Mouse (Mus musculus) liver (tissue): ENCODE data around the gene Nav2.

Experiments used
- DNase-seq: peaks from one replicate; pipeline ENCODE4 v3.0.0-alpha.2; 2020; ENCODE audit warnings: mixed read lengths

The Nav2 gene

GRCm38 (mm10) chr7:49339953-49340352, 431.4 kb downstream of the Nav2 start:
- DNase-seq, result no peak

- DNase-seq, result no peak
Measured at GRCm38 (mm10) chr7:49341151-49341918, 432.8 kb downstream of the Nav2 start.

GRCm38 (mm10) chr7:49341919-49342529, 433.5 kb downstream of the Nav2 start:
- DNase-seq, result no peak

- DNase-seq, result no peak
Measured at GRCm38 (mm10) chr7:49342556-49343080, 434.1 kb downstream of the Nav2 start.

DNA sequence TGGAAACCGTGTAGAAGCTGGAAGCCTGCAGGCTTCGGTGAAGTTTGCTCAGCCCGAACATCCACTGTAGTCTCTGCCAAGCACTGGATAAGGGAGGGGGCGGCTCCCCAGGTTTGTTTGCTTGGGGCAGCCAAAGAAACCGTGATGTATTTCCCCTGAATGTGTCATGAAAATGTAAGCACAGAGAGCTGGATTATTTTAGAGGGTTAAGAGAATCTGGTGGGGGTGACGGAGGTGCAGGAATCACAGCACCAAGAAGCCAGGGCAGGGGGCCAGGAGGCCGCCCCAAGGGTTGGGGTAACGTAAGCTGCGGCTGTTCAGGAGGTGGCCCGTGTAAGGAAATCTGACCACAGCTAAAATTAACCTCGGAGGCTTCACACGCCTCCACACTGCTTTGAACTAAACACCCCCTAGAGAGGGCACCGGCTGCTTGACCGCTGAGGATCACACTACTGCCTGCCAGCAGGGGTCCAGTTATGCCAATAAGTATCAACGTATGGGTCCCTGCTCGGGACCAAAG, 434.6 kb downstream of the Nav2 start:
- DNase-seq, result no peak

GRCm38 (mm10) chr7:49343752-49344484, 435.4 kb downstream of the Nav2 start:
- no peak for DNase-seq

GRCm38 (mm10) chr7:49347338-49348272, 439.1 kb downstream of the Nav2 start:
- DNase-seq, result no peak

- DNase-seq, result no peak
Measured at GRCm38 (mm10) chr7:49348636-49349035, 440.1 kb downstream of the Nav2 start.

GRCm38 (mm10) chr7:49350321-49351007, 441.9 kb downstream of the Nav2 start:
- DNase-seq, result peak; percentile 32

- DNase-seq, result no peak
Measured at GRCm38 (mm10) chr7:49351596-49352258, 443.2 kb downstream of the Nav2 start.

- no peak for DNase-seq
Measured at GRCm38 (mm10) chr7:49357441-49358165, 449.1 kb downstream of the Nav2 start.

DNA sequence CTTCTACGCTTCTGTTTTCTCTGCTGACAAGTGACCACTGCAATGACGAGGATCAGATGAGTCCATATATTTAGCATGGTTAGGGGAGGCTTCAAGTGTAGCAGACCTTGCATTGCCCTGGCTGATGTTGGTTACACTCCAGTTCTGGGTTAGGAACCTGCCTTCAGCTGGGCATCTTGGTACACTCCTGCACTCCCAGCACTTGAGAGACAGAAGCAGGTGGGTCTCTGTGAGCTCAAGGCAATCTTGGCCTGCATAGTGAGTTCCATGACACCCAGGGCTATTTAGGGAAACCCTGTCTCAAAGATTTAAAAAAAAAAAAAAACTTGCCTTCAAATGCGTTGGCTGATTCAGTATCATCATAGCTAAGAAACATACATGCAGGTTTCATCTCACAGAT, 450.6 kb downstream of the Nav2 start:
- no peak for DNase-seq

GRCm38 (mm10) chr7:49360597-49360996, 452.1 kb downstream of the Nav2 start:
- no peak for DNase-seq

GRCm38 (mm10) chr7:49361465-49362090, 453.1 kb downstream of the Nav2 start:
- DNase-seq, result no peak

GRCm38 (mm10) chr7:49364486-49365162, 456.1 kb downstream of the Nav2 start:
- no peak for DNase-seq

DNA sequence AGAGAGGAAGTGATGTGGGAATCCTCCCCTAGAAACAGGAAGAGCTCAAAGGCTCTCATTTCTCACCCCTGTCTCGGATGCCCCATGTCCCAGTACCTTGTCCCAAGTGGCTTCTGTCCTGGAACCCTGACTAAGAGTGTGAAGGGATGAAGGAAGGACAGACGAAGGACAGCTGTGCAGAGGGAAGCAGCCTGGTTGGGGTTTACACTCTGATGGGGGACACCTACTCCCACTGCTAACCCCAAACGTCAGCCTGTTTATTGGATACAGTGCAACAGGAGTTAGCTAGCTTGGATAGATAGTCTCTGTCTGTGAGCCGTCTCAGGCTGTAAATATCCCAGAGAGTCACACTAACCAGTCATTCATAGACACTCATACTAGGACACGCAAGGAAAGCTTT, 460.1 kb downstream of the Nav2 start:
- DNase-seq, result no peak

DNA sequence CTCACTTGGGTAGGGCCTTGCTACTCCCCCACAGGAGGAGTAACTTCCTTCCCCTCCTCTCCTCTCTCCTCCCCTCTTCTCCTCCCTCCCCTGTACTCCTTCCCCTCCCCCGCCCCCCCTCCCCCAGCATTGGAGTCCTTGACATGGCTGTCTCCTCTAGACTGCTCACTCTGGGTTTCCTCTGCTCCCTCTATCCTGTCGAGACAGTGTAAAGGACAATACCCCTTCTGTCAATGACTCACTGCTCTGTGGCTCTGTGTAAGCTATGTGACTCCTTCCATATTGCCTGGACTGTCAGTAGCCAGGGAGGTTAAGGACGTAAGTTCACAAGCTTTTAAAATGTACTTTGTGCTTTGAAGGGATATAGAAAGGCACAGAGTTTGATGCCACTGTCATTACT, 460.5 kb downstream of the Nav2 start:
- DNase-seq, result no peak

DNA sequence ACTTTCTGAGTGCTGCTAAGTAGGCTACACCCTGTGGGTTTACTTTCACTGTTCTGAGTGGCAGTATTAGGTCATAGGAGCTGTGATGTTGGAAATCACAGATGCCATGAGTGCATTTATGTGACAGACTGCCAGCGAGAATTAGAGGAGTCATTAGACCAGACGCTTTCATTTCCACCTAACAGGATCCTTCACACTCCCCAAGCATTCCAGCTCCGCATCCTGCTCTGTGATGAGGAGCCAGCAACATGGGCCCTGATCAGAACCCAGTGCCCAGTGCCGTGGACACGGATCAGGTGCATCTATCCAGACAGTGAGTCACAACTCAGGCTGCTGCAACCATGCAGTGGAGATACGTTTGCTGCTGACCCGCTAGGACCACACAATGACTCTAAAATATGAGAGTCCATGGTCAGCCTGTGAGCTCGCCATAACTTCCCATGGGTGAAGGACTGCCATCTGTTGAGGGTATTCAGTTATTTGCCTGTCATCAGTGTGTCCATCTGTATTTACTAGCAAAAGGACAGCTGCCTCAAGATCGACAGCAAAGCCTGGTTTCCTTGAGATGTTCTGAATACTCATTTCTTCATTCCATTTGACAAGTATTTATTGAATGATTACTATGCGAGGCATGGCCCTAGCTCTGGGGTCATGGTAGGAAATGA, 461.4 kb downstream of the Nav2 start:
- no peak for DNase-seq

DNA sequence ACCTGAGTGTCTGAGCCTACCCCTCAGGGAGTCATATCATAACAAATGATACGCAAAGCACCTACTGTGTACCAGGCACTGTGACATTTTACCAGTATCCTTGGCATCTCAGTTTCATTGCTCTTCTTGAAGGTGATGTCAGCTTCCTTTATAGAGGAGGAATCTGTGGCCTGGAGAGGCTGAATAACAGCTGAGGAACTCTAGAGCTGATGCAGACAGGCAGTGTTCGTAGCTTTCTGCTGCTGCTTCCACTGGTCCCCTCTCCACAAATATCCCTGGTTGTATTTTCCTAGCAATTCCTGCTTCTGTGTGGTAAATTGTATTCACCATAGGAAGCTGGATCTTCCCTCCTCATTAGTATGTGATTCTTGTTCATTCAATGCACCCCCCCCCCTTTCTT, 462.8 kb downstream of the Nav2 start:
- no peak for DNase-seq
